Mouse (Mus musculus): ENCODE data around the gene Cluap1.

Gene Cluap1

DNA sequence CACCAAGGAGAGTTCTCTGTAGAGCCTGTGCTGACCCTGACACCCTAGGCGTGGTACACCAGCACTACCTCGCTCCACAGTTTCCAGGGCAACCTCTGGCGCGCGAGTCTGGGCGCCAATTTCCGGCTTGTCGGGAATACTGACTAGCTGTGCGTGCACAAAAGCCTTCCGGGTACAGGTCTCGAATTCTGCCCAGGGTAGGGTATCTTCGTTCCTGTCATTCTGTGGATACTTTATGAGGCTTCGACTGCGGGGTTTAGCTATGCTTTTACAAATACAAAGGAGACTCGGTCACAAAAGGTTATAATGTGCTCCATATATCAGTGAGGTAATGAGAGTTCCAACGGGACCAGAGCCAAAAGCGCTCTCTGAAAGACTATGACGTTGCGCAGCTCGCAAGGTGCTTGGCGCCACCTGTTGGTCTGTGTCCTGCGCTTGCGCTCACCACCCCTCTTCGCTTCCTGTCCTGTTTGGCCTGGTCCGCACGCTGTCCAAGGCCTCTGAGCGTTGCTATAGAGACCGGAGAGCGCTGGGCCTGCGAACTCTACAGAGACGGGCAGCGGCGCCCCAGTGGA lies at the start of gene Cluap1, which contains the start of gene 1700037C18Rik:
Gene Cluap1, plus strand, starts transcription at position 265 of the 575 bp plus-strand sequence.
Gene 1700037C18Rik, minus strand, starts transcription at position 153 of the 575 bp plus-strand sequence.
- peak; percentile 96 for DNase-seq

- no peak for DNase-seq
Observed at GRCm38 (mm10) chr16:3859254-3859653, 49.3 kb upstream of the Cluap1 start.

DNA sequence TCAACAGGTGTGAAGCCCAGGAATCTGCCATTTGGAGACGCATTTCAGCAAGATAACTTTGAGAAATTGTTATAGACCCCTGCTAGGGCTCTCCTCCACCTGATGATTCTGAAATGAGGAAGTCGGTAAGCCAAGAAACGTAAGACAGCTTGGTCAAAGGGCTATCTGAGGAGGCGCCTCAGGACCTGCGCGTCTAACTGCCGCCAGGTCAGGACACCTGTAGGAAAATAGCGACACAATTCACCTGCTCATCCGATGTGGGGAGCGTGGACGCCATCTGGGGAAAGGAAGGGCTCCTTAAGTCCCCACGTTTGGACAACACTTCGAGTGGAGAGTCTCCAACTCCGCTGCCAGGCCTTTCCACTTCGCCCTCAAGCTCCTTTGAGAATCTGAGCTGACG lies 36.8 kb upstream of the Cluap1 start:
- no peak for DNase-seq

DNA sequence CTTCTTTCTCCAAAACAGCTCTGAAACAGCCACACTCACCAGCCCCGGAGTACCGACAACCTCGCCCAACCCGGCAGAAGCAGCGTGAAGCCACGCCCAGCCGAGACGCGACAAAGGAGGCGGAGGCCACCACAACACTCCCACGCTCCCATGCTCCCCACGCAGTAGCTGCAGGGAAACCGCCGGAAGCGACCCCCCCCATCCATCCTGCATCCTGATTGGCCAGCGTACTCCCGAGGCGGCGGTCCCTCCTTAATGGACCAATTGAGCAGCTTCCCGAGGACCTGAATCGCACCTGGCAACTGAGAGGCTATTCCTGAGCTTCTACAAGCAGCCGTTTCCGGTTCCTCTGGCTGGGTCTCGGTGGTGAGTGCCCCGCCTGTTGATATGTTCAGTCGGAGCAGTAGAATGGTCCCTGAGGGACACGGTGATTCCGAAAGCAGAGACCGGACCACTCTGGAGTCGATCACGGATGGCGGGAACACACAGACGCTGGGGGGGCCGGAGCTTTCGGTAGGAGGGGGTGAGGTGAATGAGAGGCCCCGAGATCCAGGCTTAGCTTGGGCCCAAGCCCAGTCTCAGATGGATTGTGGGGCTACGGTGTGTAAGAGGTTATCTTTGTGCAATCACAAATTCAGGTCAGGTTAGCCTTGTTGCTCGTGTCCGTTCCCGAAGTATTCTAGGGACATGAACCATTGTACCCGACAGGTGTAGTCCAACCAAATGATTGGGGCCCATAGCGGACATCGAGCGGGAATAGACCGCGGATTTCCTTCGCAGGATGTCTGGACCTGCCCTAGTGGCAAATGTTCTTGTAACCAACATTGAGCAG lies 36.2 kb upstream of the Cluap1 start, which contains the start of gene Naa60:
Gene Naa60, plus strand, starts transcription at position 160 of the 832 bp plus-strand sequence.
- DNase-seq = peak; percentile 96

DNA sequence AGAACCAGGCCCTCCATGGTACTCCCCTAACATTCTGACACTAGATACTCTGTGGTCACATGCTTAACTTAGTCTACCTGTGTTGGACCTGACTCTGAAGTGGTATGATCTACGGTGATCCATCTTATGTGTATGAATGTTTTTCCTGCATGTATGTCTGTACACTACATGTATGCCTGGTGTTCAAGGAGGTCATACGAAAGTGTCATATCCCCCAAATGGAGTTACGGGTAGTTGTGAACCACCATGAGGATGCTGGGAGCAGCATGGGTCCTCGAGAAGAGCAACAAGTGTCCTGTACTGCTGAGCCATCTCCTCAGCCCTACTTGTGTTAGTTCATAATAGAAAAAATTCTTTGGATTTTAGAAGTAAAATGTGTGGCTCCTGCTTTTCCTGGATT lies 32.3 kb upstream of the Cluap1 start:
- DNase-seq = no peak

GRCm38 (mm10) chr16:3884201-3885064 lies 24.2 kb upstream of the Cluap1 start, which contains the start of the genes Zfp597 and Gm20695:
Gene Zfp597 (minus strand): TSS chr16:3884561.
Gene Gm20695 (plus strand): TSS chr16:3884648.
- DNase-seq = peak; percentile 96

DNA sequence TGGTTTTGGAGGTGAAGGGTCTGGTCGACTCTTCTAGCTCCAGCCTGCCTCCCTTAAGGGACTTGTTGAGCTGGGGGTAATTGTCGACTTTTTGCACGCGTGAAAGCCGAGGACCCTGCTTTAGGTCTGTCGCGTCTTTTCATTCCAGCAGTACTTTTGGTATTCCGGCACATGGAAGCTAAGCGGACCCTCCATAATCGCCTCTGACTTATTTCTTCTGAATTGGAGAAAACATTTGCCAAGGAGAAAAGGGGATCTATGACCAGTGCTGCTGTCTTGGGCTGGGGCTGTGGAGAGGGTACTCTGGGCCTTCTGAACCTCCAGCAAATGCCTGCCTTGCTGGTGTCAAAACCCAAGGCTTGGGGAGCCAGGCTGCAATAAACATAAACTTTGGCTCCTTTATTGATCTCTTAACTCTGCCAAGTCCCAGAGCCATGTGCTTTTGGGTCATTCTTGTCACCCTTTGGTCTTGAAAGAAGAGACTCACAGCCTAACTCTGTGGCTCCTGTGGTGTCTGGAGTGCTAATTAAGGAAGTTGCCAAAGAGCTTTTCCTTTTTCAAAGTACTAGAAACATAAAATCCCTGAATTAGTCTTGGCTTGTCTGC lies 23.4 kb upstream of the Cluap1 start:
- DNase-seq = no peak

DNA sequence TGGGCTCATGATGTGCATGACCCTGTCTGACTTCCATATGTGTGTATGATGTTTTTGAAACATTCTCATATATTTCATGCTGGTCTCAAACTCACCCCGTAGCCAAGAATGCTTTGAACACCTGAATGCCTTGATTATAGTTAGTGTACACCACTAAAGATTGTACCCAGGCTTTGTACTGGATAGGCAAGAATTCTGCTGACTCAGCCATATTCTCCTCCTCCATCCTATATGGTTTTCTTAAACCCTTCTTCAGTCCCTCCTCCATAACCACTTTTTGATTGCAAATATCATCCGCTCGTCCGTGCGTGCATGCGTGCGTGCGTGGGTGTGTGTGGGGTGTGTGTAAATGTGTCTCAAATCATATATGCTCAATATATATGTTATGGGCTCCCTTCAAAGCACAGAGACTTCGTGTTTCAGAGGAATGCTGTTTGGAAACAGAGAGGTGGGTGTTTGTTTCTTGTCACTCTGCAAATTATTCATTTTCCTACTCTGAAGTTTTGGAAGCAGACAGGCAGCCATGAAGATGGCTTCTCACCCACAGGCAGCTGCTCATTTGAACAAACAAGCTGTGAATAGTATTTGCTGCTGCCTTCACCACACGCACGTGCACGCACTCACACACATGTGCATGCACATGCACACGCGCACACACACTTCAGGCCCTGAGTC lies 16.8 kb upstream of the Cluap1 start:
- DNase-seq = no peak

DNA sequence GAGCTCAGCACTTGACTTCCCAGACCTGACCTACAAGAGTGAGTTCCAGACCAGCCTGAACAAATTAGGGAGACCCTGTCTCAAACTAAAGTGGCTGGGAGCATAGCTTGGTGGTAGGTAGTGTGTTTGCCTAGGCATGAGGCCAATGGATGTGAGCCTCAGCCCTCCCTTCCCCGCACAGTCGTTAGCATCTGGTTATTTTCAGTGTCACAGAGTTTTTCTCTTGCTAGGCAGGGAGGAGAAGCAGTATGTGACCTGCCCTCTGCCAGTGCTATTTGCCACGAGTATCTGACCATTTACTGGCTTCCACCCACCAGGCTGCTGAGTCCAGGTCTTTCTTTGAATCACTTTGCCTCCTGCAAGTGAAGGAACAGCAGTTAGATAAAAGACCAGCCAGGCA lies 14.9 kb upstream of the Cluap1 start:
- no peak for DNase-seq

GRCm38 (mm10) chr16:3895173-3895792 lies 13.3 kb upstream of the Cluap1 start:
- DNase-seq = peak; percentile 74

GRCm38 (mm10) chr16:3896046-3896445 lies 12.6 kb upstream of the Cluap1 start:
- no peak for DNase-seq

DNA sequence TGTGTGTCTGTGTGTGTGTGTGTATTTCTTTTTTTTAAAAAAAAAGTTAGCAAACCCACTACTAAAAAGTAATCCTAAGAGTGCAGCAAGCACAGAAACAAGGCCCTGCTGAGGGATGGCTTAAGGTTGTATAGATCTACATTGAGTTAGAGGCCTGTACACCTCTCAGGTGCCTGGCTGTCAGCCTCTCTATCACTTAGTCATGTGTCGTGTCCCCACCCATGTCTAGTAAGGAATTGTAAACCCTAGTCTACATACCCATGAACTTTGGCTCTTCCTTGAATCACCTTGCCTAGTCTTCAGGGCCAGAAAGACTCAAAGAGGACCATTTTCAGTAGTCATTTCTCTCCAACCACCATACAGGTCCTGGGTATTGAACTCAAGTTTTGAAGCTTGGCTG lies 12.0 kb upstream of the Cluap1 start:
- no peak for DNase-seq

DNA sequence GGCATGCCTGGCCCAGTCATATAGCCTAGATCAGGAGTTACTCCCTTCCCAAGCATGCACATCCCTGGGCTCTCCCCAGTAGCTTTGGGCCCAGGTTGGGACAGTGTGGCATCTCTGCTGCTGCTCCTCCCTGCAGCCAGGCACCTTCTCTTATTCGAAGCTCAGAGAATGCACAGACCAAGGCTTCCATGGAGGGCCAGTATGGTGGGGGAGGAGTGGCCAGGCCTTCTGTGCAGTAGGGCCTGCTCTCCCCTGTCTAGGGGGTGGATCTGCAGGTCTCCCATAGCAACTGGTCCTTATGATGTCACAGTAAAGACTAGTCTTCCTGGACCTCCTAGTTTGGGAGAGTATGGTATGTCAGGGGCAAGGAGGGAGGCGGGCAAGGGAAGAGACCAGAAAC lies 1.1 kb upstream of the Cluap1 start:
- no peak for DNase-seq

- no peak for DNase-seq
Observed at GRCm38 (mm10) chr16:3909118-3909517, 517 bp downstream of the Cluap1 start.

DNA sequence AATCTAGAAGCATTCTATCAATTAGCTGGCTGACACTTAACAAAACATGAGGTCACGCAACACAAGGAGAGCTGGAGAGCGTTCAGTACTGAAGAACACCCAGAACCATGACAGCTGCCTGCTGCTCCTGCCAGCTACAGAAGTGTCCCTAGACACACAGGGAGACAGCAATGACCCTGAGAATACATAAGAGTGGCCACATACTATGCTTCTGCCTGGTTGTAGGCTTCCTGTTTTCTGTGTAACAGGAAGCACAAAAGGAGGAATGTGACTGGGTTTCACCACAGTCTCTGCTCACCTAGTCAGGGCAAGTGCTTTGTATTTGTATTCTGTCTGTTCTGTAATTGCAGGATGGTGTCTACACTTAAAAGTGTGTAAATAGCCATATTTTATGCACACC lies 12.2 kb downstream of the Cluap1 start:
- no peak for DNase-seq

GRCm38 (mm10) chr16:3923515-3923914 lies 14.9 kb downstream of the Cluap1 start:
- no peak for DNase-seq

- DNase-seq = no peak
Observed at GRCm38 (mm10) chr16:3923966-3924365, 15.4 kb downstream of the Cluap1 start.

DNA sequence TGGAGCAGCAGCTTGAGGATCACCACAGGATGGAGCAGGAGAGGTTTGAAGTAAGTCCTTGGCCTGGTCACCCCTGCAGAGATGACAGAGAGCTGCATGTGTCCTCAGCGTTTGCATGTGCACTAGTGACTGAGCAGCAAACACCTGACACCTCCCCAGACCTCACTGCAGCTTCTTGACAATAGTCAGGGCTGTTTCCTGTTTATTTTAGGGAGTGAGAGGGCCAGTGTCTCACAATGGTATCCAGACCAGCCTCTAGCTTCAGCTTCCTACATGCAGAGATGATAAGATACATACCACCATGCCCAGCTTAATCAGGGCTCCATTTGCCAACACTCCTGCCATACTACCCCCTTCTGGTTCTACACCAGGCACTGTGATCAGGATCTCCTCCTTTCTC lies 20.0 kb downstream of the Cluap1 start:
- peak; percentile 18 for DNase-seq

- DNase-seq = peak; percentile 28
Observed at GRCm38 (mm10) chr16:3929151-3929550, 20.6 kb downstream of the Cluap1 start.

- DNase-seq = no peak
Observed at GRCm38 (mm10) chr16:3933536-3933935, 24.9 kb downstream of the Cluap1 start.

- peak; percentile 30 for DNase-seq
Observed at GRCm38 (mm10) chr16:3934091-3934490, 25.5 kb downstream of the Cluap1 start.

GRCm38 (mm10) chr16:3934701-3935100 lies 26.1 kb downstream of the Cluap1 start:
- DNase-seq = no peak

All from lung, postnatal 10 days (tissue).